In genomic region chr14:76755591-76756376, GRCm38 (mm10) we compare ENCODE assay signal across 21 mouse cellular contexts.
DNase-seq lines count a peak whose midpoint lies in the region; ATAC-seq and TF ChIP-seq lines count a peak whose summit lies in the region.
"Had no signal": no experiment of that assay in that cellular context is flagged by ENCODE, and none has a peak within 500 bp of the region (broad histone marks: within the 10 kb centered on the region; RNA-seq: fewer than 3 reads in every experiment).

No protein-coding gene starts in this region.

- H3K4me1 ChIP-seq in heart, embryonic 10.5 days: peaks cover 9% of the 10 kb centered on the region; the same call in 1 of the 2 replicates
- no peaks in the 10 kb centered on the region for H3K4me1 ChIP-seq in liver, postnatal 0 days (ENCODE audit: insufficient read depth)
- H3K4me1 ChIP-seq: hindbrain, embryonic 12.5 days had no signal

- 79% methylated on average over 9 of the region's 9 CpGs for WGBS in heart, embryonic 10.5 days
- WGBS in liver, postnatal 0 days (ENCODE audit: insufficient replicate concordance): 69% methylated on average over 9 of the region's 9 CpGs

- no peaks in the 10 kb centered on the region for H3K79me2 ChIP-seq in C2C12 (ENCODE audit: control insufficient read depth, insufficient read depth)

- H3K4me2 ChIP-seq in liver, postnatal 0 days (ENCODE audit: low read depth, low read length): no peak overlapping the region
- H3K4me2 ChIP-seq: embryonic facial prominence, embryonic 15.5 days; hindbrain, embryonic 12.5 days had no signal

- peaks cover 3% of the 10 kb centered on the region for H3K36me3 ChIP-seq in C2C12 (ENCODE audit: control insufficient read depth, insufficient read depth)
- no peaks in the 10 kb centered on the region for H3K36me3 ChIP-seq in heart, embryonic 10.5 days
- H3K36me3 ChIP-seq in liver, postnatal 0 days (replicated peaks; ENCODE audit: insufficient read depth, low read length): no peaks in the 10 kb centered on the region
- H3K36me3 ChIP-seq: embryonic facial prominence, embryonic 15.5 days; forebrain, embryonic 10.5 days; hindbrain, embryonic 12.5 days had no signal

- no peak for TF ChIP-seq CTCF in C2C12 (IDR thresholded peaks at IDR 0.05; ENCODE audit: control insufficient read depth, insufficient read depth, insufficient read length)
- no peak for TF ChIP-seq CTCF in liver, postnatal 0 days (IDR thresholded peaks at IDR 0.05; ENCODE audit: low read depth)

- peak; percentile 5 for DNase-seq in 3T3-L1 (ENCODE audit: low read depth, low spot score)
- no peak for DNase-seq in heart, embryonic 10.5 days (ENCODE audit: low spot score)
- DNase-seq in liver, postnatal 0 days: no peak
- DNase-seq: adrenal gland, postnatal 10 days; cerebellum, adult 18-20 months; cerebellum, adult 9-11 months; embryo, embryonic 11 days; gastrocnemius, adult 2 months; gastrocnemius, postnatal 25 days; heart, adult 11 months; heart, postnatal 10 days; heart, postnatal 4 days; kidney, adult 11 months had no signal

- no peak overlapping the region for H3K27ac ChIP-seq in heart, embryonic 10.5 days
- no peak overlapping the region for H3K27ac ChIP-seq in liver, postnatal 0 days (ENCODE audit: low read depth)
- H3K27ac ChIP-seq: embryonic facial prominence, embryonic 15.5 days; forebrain, embryonic 10.5 days; gastrocnemius, adult 2 months; hindbrain, embryonic 12.5 days; hindbrain, postnatal 0 days had no signal

- no peaks in the 10 kb centered on the region for H3K27me3 ChIP-seq in C2C12 (ENCODE audit: control insufficient read depth, insufficient read depth, insufficient read length)
- H3K27me3 ChIP-seq in heart, embryonic 10.5 days (ENCODE audit: insufficient read depth, poor library complexity, severe bottlenecking): no peaks in the 10 kb centered on the region
- no peaks in the 10 kb centered on the region for H3K27me3 ChIP-seq in liver, postnatal 0 days (ENCODE audit: insufficient read depth, low read length)
- H3K27me3 ChIP-seq: embryonic facial prominence, embryonic 15.5 days; hindbrain, embryonic 12.5 days had no signal

- H3K9me3 ChIP-seq in heart, embryonic 10.5 days: no peaks in the 10 kb centered on the region
- no peaks in the 10 kb centered on the region for H3K9me3 ChIP-seq in liver, postnatal 0 days (ENCODE audit: low read length)
- H3K9me3 ChIP-seq: embryonic facial prominence, embryonic 15.5 days; forebrain, embryonic 10.5 days; hindbrain, embryonic 12.5 days had no signal

- H3K4me3 ChIP-seq in C2C12 (ENCODE audit: insufficient read depth, poor library complexity, severe bottlenecking): no peak overlapping the region
- no peak overlapping the region for H3K4me3 ChIP-seq in heart, embryonic 10.5 days
- no peak overlapping the region for H3K4me3 ChIP-seq in liver, postnatal 0 days (ENCODE audit: low read depth, low read length)
- H3K4me3 ChIP-seq: embryonic facial prominence, embryonic 15.5 days; erythroblast, embryonic 14.5 days; forebrain, embryonic 10.5 days; gastrocnemius, adult 2 months; hindbrain, embryonic 12.5 days had no signal

- no peaks in the 10 kb centered on the region for H3K79me3 ChIP-seq in C2C12 (ENCODE audit: low read depth)

- no peak overlapping the region for H3K9ac ChIP-seq in liver, postnatal 0 days (replicated peaks)
- H3K9ac ChIP-seq: embryonic facial prominence, embryonic 15.5 days; hindbrain, embryonic 12.5 days had no signal

- no peak for TF ChIP-seq EP300 in liver, postnatal 0 days (IDR thresholded peaks at IDR 0.05; ENCODE audit: low read depth)

- ATAC-seq in granulocyte monocyte progenitor cell, adult 5-6 weeks (replicated peaks; ENCODE audit: poor library complexity, severe bottlenecking): peak; percentile 78
- ATAC-seq in liver, postnatal 0 days: no peak
- ATAC-seq in activated CD4-positive, CD25-positive, alpha-beta regulatory T cell, adult 4 months: no peak
- ATAC-seq: hindbrain, postnatal 0 days had no signal

- H3ac ChIP-seq in C2C12 (ENCODE audit: control insufficient read depth, insufficient read length, low read depth): no peak overlapping the region

TF ChIP-seq in C2C12, 6 proteins besides CTCF, POLR2A, EP300 and RAD21:
- TF ChIP-seq CEBPB (IDR thresholded peaks at IDR 0.05; ENCODE audit: low read depth): peak; percentile 86
- no peak for TF ChIP-seq MYOG (IDR thresholded peaks at IDR 0.05; ENCODE audit: control insufficient read depth, extremely low read depth, insufficient read length)
- TF ChIP-seq MAX (IDR thresholded peaks at IDR 0.05): no peak
- TF ChIP-seq MYOD1 (IDR thresholded peaks at IDR 0.05; ENCODE audit: control insufficient read depth, insufficient read length, low read depth): no peak
